Mouse (Mus musculus) retina, postnatal 1 day (tissue): ENCODE measurements around the gene Mef2a.
"Not testable (repeated sequence)": the region's sequence is repeated elsewhere in the genome, so short reads cannot be mapped to it uniquely, and the experiment has no call there.

Experiments
- DNase-seq: peaks from one replicate; pipeline ENCODE4 v3.0.0-alpha.2; 2012

Gene Mef2a

DNA sequence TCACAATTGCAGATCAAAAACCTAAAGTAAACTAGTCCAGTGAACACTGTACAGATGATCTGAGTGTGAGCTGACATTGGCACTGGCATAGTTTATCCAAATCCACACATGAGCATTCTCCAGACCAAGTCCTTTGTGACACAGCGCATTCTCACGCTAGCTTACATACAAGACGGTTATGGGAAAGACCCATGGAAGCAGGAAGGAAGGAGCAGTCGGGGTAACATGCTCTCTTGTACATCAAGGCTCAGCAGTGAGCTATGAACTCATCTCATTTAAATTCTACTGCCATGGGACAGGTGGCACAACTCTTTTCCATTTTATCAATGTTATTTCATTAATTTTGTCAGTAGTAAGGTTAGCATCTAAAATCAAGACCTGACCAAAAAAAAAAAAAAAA, 3.0 kb downstream of the Mef2a start:
- no peak for DNase-seq

- no peak for DNase-seq
Observed at GRCm38 (mm10) chr7:67368394-67368793, 4.3 kb downstream of the Mef2a start.

- DNase-seq, result no peak
Observed at GRCm38 (mm10) chr7:67360588-67360987, 12.1 kb downstream of the Mef2a start.

GRCm38 (mm10) chr7:67359863-67360262, 12.8 kb downstream of the Mef2a start:
- no peak for DNase-seq

- DNase-seq, result no peak
Observed at GRCm38 (mm10) chr7:67355870-67356269, 16.8 kb downstream of the Mef2a start.

DNA sequence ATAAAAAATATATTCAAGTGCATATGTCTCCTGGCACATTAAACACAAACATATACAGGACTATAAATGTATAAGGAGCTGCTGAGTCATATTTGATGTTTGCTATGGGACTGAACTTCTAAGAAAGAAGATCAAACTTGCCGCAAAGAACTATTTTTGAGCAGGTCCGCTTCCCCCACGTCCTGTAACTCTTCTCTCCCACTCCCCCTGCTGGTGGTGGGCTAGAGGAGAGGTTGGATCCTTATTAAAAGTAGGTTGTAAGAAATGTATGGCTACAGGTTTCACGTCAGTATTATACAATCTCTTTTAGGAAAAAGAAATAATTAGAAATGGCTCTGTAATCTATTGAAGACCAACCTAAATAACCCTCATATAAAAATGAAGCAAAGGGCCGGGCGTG, 19.0 kb downstream of the Mef2a start:
- DNase-seq, result no peak

- no peak for DNase-seq
Observed at GRCm38 (mm10) chr7:67352989-67353388, 19.7 kb downstream of the Mef2a start.

DNA sequence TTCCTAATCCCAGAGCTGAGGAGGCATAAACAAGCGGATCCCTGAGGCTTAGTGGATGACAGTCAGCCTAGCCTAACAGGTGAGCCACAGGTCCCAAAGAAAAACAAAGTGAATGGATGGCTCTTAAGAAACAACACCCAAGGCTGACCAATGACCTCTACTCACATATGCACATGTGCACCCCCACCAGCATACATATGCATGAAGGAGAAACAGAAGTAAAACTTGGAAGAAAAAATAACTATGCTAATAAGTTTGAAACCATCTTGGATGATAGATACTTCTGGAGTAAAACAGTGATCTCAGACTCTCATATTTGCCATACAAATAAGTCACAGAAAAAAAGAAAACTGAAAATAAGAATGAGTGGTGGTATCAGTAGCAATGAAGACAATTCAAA, 28.2 kb downstream of the Mef2a start:
- DNase-seq, result no peak

DNA sequence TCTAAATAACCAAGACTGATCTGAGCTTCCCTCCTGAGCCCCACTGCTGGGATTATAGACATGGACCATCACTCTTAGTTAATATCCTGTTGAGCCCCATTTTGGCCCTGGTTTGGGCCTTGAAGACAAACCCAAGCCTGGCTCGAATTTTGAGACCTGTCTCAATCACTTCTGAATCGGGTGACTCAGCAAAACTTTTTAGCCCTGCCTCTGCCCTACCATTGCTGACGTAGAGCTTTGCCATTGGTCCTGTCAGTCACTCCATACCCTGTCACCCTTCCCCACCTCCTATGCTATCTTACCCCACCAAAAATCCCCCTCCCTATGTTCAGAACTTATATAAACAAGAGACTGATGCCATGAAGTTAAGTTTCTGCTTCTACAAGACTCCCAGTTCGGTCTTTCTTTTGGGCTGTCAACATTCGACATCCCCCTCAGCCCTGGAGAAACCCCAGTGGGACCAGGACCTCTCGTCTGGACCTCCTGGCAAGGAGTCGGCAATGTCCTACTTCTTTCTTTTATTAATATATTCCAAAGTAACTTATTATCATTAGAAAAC, 30.5 kb downstream of the Mef2a start:
- no peak for DNase-seq

- no peak for DNase-seq
Observed at GRCm38 (mm10) chr7:67320359-67320758, 52.3 kb downstream of the Mef2a start.

DNA sequence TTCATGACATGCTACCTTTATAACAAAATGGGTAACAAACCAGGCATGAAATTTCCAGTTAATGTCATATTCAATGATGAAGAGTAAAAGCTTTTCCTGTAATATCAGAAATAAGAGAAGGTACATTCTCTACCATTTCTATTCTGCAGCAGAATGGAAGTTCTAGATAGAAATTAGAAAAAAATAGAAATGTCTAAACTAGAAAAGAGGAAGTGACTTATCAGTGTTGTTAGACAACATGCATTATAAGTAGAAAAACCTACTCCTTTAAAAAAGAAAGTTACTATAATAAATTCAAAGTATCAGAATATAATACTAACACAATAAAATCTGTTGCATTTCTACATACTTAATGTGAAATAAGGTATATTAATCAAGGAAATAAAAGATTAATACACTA, 54.0 kb downstream of the Mef2a start:
- no peak for DNase-seq

DNA sequence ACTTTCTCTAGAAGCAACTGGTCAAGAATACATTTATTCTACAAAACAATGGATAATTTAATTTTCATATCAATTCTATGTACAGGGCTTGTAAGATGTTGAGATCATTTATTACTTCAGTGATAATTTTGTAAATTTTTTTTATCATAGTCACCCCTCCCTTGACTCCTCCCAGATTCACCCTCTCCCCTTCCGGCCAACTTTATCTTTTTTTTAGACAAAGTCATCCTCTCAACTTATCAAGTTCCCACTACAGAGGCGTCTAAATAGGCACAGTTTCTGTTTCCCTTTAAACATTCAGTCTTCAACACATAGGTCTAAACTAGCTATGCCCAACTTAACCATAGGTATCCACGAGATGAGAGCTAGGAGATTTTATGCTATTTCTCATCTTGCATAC, 59.5 kb downstream of the Mef2a start:
- no peak for DNase-seq

- no peak for DNase-seq
Observed at GRCm38 (mm10) chr7:67310151-67310550, 62.5 kb downstream of the Mef2a start.

DNA sequence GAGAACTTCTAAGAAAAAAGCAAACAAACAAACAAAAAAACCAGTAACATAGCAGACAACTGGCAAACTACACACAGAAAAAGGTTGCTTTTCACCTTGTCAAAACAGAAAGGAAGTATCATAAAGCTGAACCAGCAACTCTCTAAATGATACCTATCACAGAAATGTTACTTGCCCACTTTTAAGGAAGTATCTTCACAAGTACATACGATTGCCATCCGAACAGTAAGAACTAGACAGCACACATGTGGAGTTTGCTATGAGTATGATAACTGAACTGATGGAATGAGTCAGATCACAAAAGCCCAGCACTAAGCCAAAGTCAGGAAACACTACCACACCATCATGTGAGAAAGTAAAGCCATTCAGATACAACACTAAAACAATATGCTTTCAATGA, 64.6 kb downstream of the Mef2a start:
- DNase-seq, result no peak

DNA sequence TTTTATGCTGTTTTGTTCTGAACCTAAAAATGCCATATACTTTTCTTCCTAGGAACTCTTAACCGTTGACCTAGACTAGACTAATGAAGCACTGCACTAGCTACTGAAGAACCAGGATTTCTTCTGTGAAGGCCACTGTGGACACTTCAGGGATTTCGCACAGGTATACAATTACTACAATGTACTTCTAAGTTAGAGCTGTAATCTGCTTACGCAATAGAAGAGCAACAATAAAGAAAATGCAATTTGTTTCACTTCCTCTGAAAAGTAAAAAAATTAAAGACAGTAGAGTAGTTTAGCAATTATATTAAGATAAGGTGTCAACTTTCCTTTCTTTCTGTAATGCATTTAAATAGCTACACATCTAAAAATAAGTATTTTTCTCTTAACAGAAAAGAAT, 65.6 kb downstream of the Mef2a start:
- DNase-seq, result no peak

GRCm38 (mm10) chr7:67304937-67305336, 67.7 kb downstream of the Mef2a start:
- DNase-seq, result no peak

- no peak for DNase-seq
Observed at GRCm38 (mm10) chr7:67296419-67296818, 76.2 kb downstream of the Mef2a start.

GRCm38 (mm10) chr7:67291356-67291755, 81.3 kb downstream of the Mef2a start:
- DNase-seq, result no peak

GRCm38 (mm10) chr7:67287456-67287855, 85.2 kb downstream of the Mef2a start:
- no peak for DNase-seq

- no peak for DNase-seq
Observed at GRCm38 (mm10) chr7:67283581-67283980, 89.1 kb downstream of the Mef2a start.

DNA sequence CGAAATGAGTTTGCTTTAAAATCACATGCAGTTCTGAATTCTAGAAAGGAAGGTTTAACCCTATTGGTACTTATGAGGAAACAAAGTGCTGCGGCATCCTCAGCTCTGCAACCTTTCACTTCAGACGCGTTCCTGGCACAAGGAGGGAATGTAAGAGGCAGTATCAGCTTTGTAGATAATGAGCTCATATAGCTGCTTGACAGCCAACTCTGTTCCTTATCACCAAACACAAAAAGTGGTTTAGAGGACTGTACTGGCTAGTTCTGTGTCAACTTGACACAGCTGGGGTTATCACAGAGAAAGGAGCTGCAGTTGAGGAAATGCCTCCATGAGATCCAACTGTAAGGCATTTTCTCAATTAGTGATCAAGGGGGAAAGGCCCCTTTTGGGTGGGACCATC, 102.2 kb downstream of the Mef2a start:
- DNase-seq, result not testable (repeated sequence)

GRCm38 (mm10) chr7:67259828-67260563, 112.7 kb downstream of the Mef2a start:
- peak; percentile 90 for DNase-seq

DNA sequence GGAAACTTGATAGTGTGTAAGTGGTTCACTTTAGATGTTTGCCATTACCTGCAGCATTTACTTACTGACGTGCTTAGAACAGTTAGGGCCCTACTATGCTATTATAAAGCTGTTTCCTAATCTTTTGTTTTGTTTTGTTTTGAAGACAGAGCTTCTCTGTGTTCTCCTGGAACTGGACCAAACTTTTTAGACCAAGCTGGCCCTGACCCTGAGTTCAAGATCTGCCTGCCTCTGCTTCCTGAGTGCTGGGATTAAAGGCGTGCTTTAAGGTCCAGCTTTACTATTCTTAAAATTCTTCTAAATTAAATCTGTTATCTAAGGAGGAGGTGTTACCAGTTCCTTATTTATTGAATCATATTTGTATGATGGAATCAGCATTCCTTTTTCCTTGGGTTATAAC, 126.6 kb downstream of the Mef2a start:
- DNase-seq, result no peak

DNA sequence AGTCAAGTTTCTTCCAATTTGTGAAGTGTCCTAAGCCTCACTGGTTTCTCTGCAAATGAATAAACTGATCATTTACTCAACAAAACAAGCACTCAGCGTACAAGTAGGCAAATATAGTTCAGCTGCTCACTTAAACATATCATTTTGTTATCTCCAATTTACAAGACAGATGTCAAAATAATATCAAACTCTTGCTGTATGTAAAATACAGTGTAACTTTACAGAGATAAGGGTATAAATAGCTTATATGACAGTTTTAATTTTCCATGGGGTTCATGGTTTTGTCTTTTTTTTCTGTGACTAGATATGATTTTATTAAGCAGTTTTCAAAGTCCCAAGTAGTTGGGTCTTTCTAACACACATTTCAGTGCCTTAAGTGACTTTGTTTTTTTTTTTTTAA, 127.4 kb downstream of the Mef2a start:
- DNase-seq, result no peak

DNA sequence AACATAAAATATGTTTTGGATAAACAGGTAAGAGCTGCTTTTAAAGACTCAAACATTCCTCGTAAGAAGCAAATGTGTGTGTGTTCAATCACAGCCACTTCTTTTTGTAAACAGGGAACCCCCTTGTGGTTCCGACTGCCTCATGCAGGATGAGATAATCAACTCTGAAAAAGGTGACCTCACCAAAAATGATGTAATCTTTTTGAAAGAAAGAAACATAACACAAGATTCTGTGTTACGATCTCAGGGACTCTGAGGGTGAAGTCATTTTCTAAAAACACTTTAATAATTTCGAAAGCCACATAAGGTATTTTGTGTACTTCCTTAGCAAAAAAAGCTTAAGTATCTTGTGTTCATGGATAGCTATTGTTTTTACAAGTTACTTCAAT, 128.8 kb downstream of the Mef2a start:
- DNase-seq, result peak; percentile 27
